ENCODE assay signal across 23 mouse cellular contexts in genomic region chr14:49128544-49129263, GRCm38 (mm10). TPM values are rescaled to one million over a fixed set of nuclear protein-coding genes. Genes with fewer than 3 reads are reported as not detected.
DNase-seq lines count a peak whose midpoint lies in the region; ATAC-seq and TF ChIP-seq lines count a peak whose summit lies in the region.
"Had no signal": no experiment of that assay in that cellular context is flagged by ENCODE, and none has a peak within 500 bp of the region (broad histone marks: within the 10 kb centered on the region; RNA-seq: fewer than 3 reads in every experiment).

No protein-coding gene starts in this region.

- no peak for ATAC-seq in midbrain, embryonic 15.5 days (replicated peaks)
- no peak for ATAC-seq in liver, postnatal 0 days
- ATAC-seq: activated CD4-positive, CD25-positive, alpha-beta regulatory T cell, adult 4 months; forebrain, embryonic 13.5 days; forebrain, postnatal 0 days; hindbrain, embryonic 16.5 days; inflammation-experienced regulatory T-cells, adult 6 months had no signal

- H3K4me1 ChIP-seq in heart, embryonic 10.5 days: no peaks in the 10 kb centered on the region
- no peaks in the 10 kb centered on the region for H3K4me1 ChIP-seq in ES-Bruce4 (ENCODE audit: control insufficient read depth, insufficient read depth, low read length)
- H3K4me1 ChIP-seq in midbrain, embryonic 15.5 days: peaks cover 21% of the 10 kb centered on the region
- no peaks in the 10 kb centered on the region for H3K4me1 ChIP-seq in liver, postnatal 0 days (ENCODE audit: insufficient read depth)
- H3K4me1 ChIP-seq: embryonic facial prominence, embryonic 13.5 days; heart, embryonic 13.5 days had no signal

- no peak for TF ChIP-seq EP300 in ES-Bruce4 (IDR thresholded peaks at IDR 0.05; ENCODE audit: insufficient read depth, low read depth, low read length)
- TF ChIP-seq EP300 in liver, postnatal 0 days (IDR thresholded peaks at IDR 0.05; ENCODE audit: low read depth): no peak

- no peak overlapping the region for H3K27ac ChIP-seq in heart, embryonic 10.5 days
- peak overlapping the region; percentile 44; the same call in 1 of the 2 replicates for H3K27ac ChIP-seq in ES-Bruce4 (ENCODE audit: insufficient read depth, low read length)
- 0 out of 2 replicates have a peak overlapping the region, but pooled peaks have one; percentile 29 for H3K27ac ChIP-seq in midbrain, embryonic 15.5 days
- no peak overlapping the region for H3K27ac ChIP-seq in liver, postnatal 0 days (ENCODE audit: low read depth)
- H3K27ac ChIP-seq: embryonic facial prominence, embryonic 13.5 days; forebrain, embryonic 13.5 days; heart, embryonic 13.5 days; hindbrain, embryonic 12.5 days had no signal

- H3K4me3 ChIP-seq in heart, embryonic 10.5 days: no peak overlapping the region
- H3K4me3 ChIP-seq in ES-Bruce4 (ENCODE audit: low read depth, low read length): no peak overlapping the region
- no peak overlapping the region for H3K4me3 ChIP-seq in midbrain, embryonic 15.5 days
- no peak overlapping the region for H3K4me3 ChIP-seq in liver, postnatal 0 days (ENCODE audit: low read depth, low read length)
- H3K4me3 ChIP-seq: embryonic facial prominence, embryonic 13.5 days; forebrain, embryonic 13.5 days; heart, embryonic 13.5 days; hindbrain, embryonic 12.5 days had no signal

- WGBS in heart, embryonic 10.5 days: 68% methylated on average over 10 of the region's 10 CpGs
- 17% methylated on average over 10 of the region's 10 CpGs for WGBS in midbrain, embryonic 15.5 days
- 64% methylated on average over 10 of the region's 10 CpGs for WGBS in liver, postnatal 0 days (ENCODE audit: insufficient replicate concordance)

- TF ChIP-seq POLR2A in ES-Bruce4 (IDR thresholded peaks at IDR 0.05; ENCODE audit: insufficient read depth, low read length): no peak

- H3K36me3 ChIP-seq in heart, embryonic 10.5 days: no peaks in the 10 kb centered on the region
- H3K36me3 ChIP-seq in ES-Bruce4 (ENCODE audit: control insufficient read depth, insufficient read depth, low read length, poor library complexity, severe bottlenecking): no peaks in the 10 kb centered on the region
- no peaks in the 10 kb centered on the region for H3K36me3 ChIP-seq in midbrain, embryonic 15.5 days (replicated peaks)
- no peaks in the 10 kb centered on the region for H3K36me3 ChIP-seq in liver, postnatal 0 days (replicated peaks; ENCODE audit: insufficient read depth, low read length)
- H3K36me3 ChIP-seq: embryonic facial prominence, embryonic 13.5 days; G1E; heart, embryonic 13.5 days; hindbrain, embryonic 12.5 days had no signal

- peak; percentile 16 for DNase-seq in heart, adult 11 months
- DNase-seq in heart, embryonic 10.5 days (ENCODE audit: low spot score): no peak
- DNase-seq in R1 (ENCODE audit: low read depth, low spot score): peak; percentile 87
- no peak for DNase-seq in layer of hippocampus, adult 18-20 months (ENCODE audit: low spot score in 2 of 2)
- no peak for DNase-seq in liver, postnatal 0 days
- DNase-seq: adrenal gland, adult 2 months; adrenal gland, postnatal 25 days; cerebellum, adult 11-12 months; cerebellum, adult 9-10 months; cerebellum, postnatal 25 days; forebrain, postnatal 0 days; gastrocnemius, postnatal 14 days; heart, postnatal 36 days had no signal

- no peak overlapping the region for H3K4me2 ChIP-seq in midbrain, embryonic 15.5 days
- no peak overlapping the region for H3K4me2 ChIP-seq in liver, postnatal 0 days (ENCODE audit: low read depth, low read length)
- H3K4me2 ChIP-seq: embryonic facial prominence, embryonic 13.5 days; forebrain, embryonic 13.5 days; heart, embryonic 13.5 days; hindbrain, embryonic 12.5 days had no signal

- no peak for TF ChIP-seq CTCF in ES-Bruce4 (IDR thresholded peaks at IDR 0.05; ENCODE audit: low read depth, low read length)
- TF ChIP-seq CTCF in liver, postnatal 0 days (IDR thresholded peaks at IDR 0.05; ENCODE audit: low read depth): no peak

- H3K9ac ChIP-seq in ES-Bruce4 (ENCODE audit: low read depth, poor library complexity, severe bottlenecking): no peak overlapping the region
- H3K9ac ChIP-seq in midbrain, embryonic 15.5 days: no peak overlapping the region
- no peak overlapping the region for H3K9ac ChIP-seq in liver, postnatal 0 days (replicated peaks)
- H3K9ac ChIP-seq: embryonic facial prominence, embryonic 13.5 days; forebrain, embryonic 13.5 days; forebrain, postnatal 0 days; heart, embryonic 13.5 days; hindbrain, embryonic 12.5 days had no signal

- H3K9me3 ChIP-seq in heart, embryonic 10.5 days: no peaks in the 10 kb centered on the region
- peaks cover 15% of the 10 kb centered on the region for H3K9me3 ChIP-seq in ES-Bruce4 (replicated peaks; ENCODE audit: control insufficient read depth, insufficient read depth, low read length, poor library complexity, severe bottlenecking)
- no peaks in the 10 kb centered on the region for H3K9me3 ChIP-seq in midbrain, embryonic 15.5 days
- H3K9me3 ChIP-seq in liver, postnatal 0 days (ENCODE audit: low read length): no peaks in the 10 kb centered on the region
- H3K9me3 ChIP-seq: embryonic facial prominence, embryonic 13.5 days; forebrain, embryonic 13.5 days; G1E; heart, embryonic 13.5 days; hindbrain, embryonic 12.5 days had no signal

- H3K27me3 ChIP-seq in heart, embryonic 10.5 days (ENCODE audit: insufficient read depth, poor library complexity, severe bottlenecking): no peaks in the 10 kb centered on the region
- H3K27me3 ChIP-seq in ES-Bruce4 (ENCODE audit: control insufficient read depth, insufficient read depth, low read length, poor library complexity, severe bottlenecking): no peaks in the 10 kb centered on the region
- no peaks in the 10 kb centered on the region for H3K27me3 ChIP-seq in midbrain, embryonic 15.5 days (replicated peaks)
- no peaks in the 10 kb centered on the region for H3K27me3 ChIP-seq in liver, postnatal 0 days (ENCODE audit: insufficient read depth, low read length)
- H3K27me3 ChIP-seq: embryonic facial prominence, embryonic 13.5 days; forebrain, embryonic 13.5 days; heart, embryonic 13.5 days; hindbrain, embryonic 12.5 days had no signal

RNA-seq across cellular contexts. Expression of gene Naa30, which starts 43.3 kb away (rescaled TPM):
- 8.2 and 12.2 TPM in 2 replicates for polyA plus RNA-seq in heart, embryonic 10.5 days (2016; fragmentation: Nextera tagmentation; extraction: Ambion mirVana)
- 59.6 and 60.8 TPM in 2 replicates for polyA plus RNA-seq in ES-Bruce4 (2011; ENCODE audit: insufficient read depth, insufficient read length, low read depth, missing spikeins)
- polyA plus RNA-seq in midbrain, embryonic 15.5 days (2015; fragmentation: Nextera tagmentation; extraction: Ambion mirVana): 14.0 and 17.6 TPM in 2 replicates
- 10 to 100 TPM; 35.8 to 36.1 TPM for total RNA-seq in layer of hippocampus, adult 18-20 months (2021)
- 3.4 and 4.5 TPM in 2 replicates for polyA plus RNA-seq in liver, postnatal 0 days (2015; fragmentation: Nextera tagmentation; extraction: Ambion mirVana)

Comparison
In these comparisons a context has a peak if more than half of its experiments do, and no peak if none do; other contexts are left out.
1. DNase-seq: peak in heart, adult 11 months (single experiment) and R1 (single experiment); none in heart, embryonic 10.5 days (single experiment), layer of hippocampus, adult 18-20 months (0 of 2) and liver, postnatal 0 days (single experiment).
2. H3K27ac ChIP-seq: peak in ES-Bruce4 (single experiment) and midbrain, embryonic 15.5 days (single experiment); none in heart, embryonic 10.5 days (single experiment) and liver, postnatal 0 days (single experiment).